Mouse (Mus musculus): ENCODE data around the gene Abcg2. TPM values are rescaled to one million over a fixed set of nuclear protein-coding genes. Genes with fewer than 3 reads are reported as not detected.

Abcg2 gene
- polyA plus RNA-seq, 1 experiment from 2014 or later, result 45.2 TPM

GRCm38 (mm10) chr6:58624126-58624525 is 39.8 kb downstream of the Abcg2 start:
- Histone ChIP-seq H3K4me3 (ENCODE audit: low read depth, low read length) (no peak overlapping the region), H3K9ac (ENCODE audit: low read length) (no peak overlapping the region), H3K9me3 (ENCODE audit: control insufficient read depth, low read length) (no peaks in the 10 kb centered on the region), H3K36me3 (ENCODE audit: control insufficient read depth, insufficient read depth, low read length) (no peaks in the 10 kb centered on the region), H3K27me3 (ENCODE audit: control insufficient read depth, insufficient read depth, low read length) (no peaks in the 10 kb centered on the region), H3K4me1 (ENCODE audit: control insufficient read depth, insufficient read depth, low read length) (no peaks in the 10 kb centered on the region), H3K4me2 (ENCODE audit: low read depth) (no peak overlapping the region), H3K27ac (ENCODE audit: low read depth, low read length) (no peak overlapping the region)
- ATAC-seq (ENCODE audit: insufficient read depth, low FRiP score, low TSS enrichment) (no peak), DNase-seq (ENCODE audit: low spot score) (no peak)
- WGBS, result 91% methylated on average over 5 of the region's 5 CpGs

- Histone ChIP-seq H3K9me3 (ENCODE audit: control insufficient read depth, low read length) (no peaks in the 10 kb centered on the region), H3K36me3 (ENCODE audit: control insufficient read depth, insufficient read depth, low read length) (no peaks in the 10 kb centered on the region), H3K4me1 (ENCODE audit: control insufficient read depth, insufficient read depth, low read length) (no peaks in the 10 kb centered on the region), H3K9ac (ENCODE audit: low read length) (no peak overlapping the region), H3K4me3 (ENCODE audit: low read depth, low read length) (no peak overlapping the region), H3K27me3 (ENCODE audit: control insufficient read depth, insufficient read depth, low read length) (no peaks in the 10 kb centered on the region), H3K4me2 (ENCODE audit: low read depth) (no peak overlapping the region), H3K27ac (ENCODE audit: low read depth, low read length) (no peak overlapping the region)
- 84% methylated on average over 2 of the region's 2 CpGs for WGBS
- ATAC-seq (ENCODE audit: insufficient read depth, low FRiP score, low TSS enrichment) (no peak), DNase-seq (ENCODE audit: low spot score) (no peak)
These were observed 44.9 kb downstream of the Abcg2 start for GRCm38 (mm10) chr6:58629238-58629637.

DNA sequence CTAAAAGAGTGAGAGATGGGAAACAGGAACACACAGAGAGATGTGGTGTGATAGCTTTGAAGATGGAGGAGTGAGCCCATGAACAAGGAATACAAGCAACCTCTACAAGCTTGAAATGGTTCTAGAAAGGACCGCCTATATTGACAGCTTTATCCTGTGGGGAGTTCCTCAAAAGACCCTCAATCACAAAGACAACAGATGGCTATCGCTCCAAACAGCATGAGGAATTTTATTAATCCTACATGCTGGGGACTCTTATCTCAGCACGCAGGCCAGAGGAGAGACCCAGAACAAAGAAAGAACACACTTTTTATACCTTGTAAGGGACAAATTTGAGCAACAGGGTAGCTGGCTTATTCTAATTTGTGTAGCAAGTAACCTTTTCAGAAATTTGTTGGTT is 48.1 kb downstream of the Abcg2 start:
- Histone ChIP-seq H3K27me3 (ENCODE audit: control insufficient read depth, insufficient read depth, low read length) (no peaks in the 10 kb centered on the region), H3K9ac (ENCODE audit: low read length) (no peak overlapping the region), H3K4me1 (ENCODE audit: control insufficient read depth, insufficient read depth, low read length) (no peaks in the 10 kb centered on the region), H3K4me3 (ENCODE audit: low read depth, low read length) (no peak overlapping the region), H3K36me3 (ENCODE audit: control insufficient read depth, insufficient read depth, low read length) (no peaks in the 10 kb centered on the region), H3K9me3 (ENCODE audit: control insufficient read depth, low read length) (no peaks in the 10 kb centered on the region), H3K4me2 (ENCODE audit: low read depth) (no peak overlapping the region), H3K27ac (ENCODE audit: low read depth, low read length) (no peak overlapping the region)
- ATAC-seq (ENCODE audit: insufficient read depth, low FRiP score, low TSS enrichment) (no peak), DNase-seq (ENCODE audit: low spot score) (no peak)
- WGBS, result 69% methylated on average over 3 of the region's 3 CpGs

- H3K9ac ChIP-seq (ENCODE audit: low read length), result no peak overlapping the region
- DNase-seq (ENCODE audit: low spot score) (no peak), ATAC-seq (ENCODE audit: insufficient read depth, low FRiP score, low TSS enrichment) (no peak)
- no peak overlapping the region for H3K4me2 ChIP-seq (ENCODE audit: low read depth)
- no peak overlapping the region for H3K4me3 ChIP-seq (ENCODE audit: low read depth, low read length)
- H3K4me1 ChIP-seq (ENCODE audit: control insufficient read depth, insufficient read depth, low read length), result no peaks in the 10 kb centered on the region
- H3K27me3 ChIP-seq (ENCODE audit: control insufficient read depth, insufficient read depth, low read length), result no peaks in the 10 kb centered on the region
- no peaks in the 10 kb centered on the region for H3K9me3 ChIP-seq (ENCODE audit: control insufficient read depth, low read length)
- WGBS, result 79% methylated on average over 4 of the region's 4 CpGs
- no peaks in the 10 kb centered on the region for H3K36me3 ChIP-seq (ENCODE audit: control insufficient read depth, insufficient read depth, low read length)
- no peak overlapping the region for H3K27ac ChIP-seq (ENCODE audit: low read depth, low read length)
These were observed 49.4 kb downstream of the Abcg2 start for GRCm38 (mm10) chr6:58633731-58634130.

DNA sequence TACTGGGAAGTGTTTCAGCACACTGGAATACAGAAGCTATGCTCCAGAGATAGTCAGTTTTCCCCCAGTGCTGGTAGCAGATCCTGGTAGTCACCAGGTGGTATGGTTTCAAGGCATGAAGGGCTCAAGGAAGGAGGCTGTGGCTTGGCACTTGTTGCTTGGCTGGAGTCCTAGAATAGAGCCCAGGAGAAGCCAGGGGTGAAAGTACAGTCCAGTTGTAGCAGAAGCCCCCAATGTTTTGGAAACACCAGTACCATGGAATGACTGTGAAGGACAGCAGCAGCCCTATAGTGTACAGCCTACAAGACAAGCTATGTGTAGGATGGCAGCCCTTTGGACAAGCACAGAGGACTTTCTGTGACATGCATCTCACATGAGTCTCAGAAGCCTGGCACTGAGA is 54.2 kb downstream of the Abcg2 start:
- Histone ChIP-seq H3K9ac (ENCODE audit: low read length) (no peak overlapping the region), H3K27me3 (ENCODE audit: control insufficient read depth, insufficient read depth, low read length) (no peaks in the 10 kb centered on the region), H3K36me3 (ENCODE audit: control insufficient read depth, insufficient read depth, low read length) (no peaks in the 10 kb centered on the region), H3K4me3 (ENCODE audit: low read depth, low read length) (no peak overlapping the region), H3K4me1 (ENCODE audit: control insufficient read depth, insufficient read depth, low read length) (no peaks in the 10 kb centered on the region), H3K4me2 (ENCODE audit: low read depth) (no peak overlapping the region), H3K27ac (ENCODE audit: low read depth, low read length) (no peak overlapping the region), H3K9me3 (ENCODE audit: control insufficient read depth, low read length) (no peaks in the 10 kb centered on the region)
- DNase-seq (ENCODE audit: low spot score), result no peak
- no peak for ATAC-seq (ENCODE audit: insufficient read depth, low FRiP score, low TSS enrichment)

- DNase-seq (ENCODE audit: low spot score) (no peak), ATAC-seq (ENCODE audit: insufficient read depth, low FRiP score, low TSS enrichment) (no peak)
- 85% methylated on average over 2 of the region's 2 CpGs for WGBS
- no peaks in the 10 kb centered on the region for H3K4me1 ChIP-seq (ENCODE audit: control insufficient read depth, insufficient read depth, low read length)
- H3K9ac ChIP-seq (ENCODE audit: low read length), result no peak overlapping the region
- no peak overlapping the region for H3K4me3 ChIP-seq (ENCODE audit: low read depth, low read length)
- H3K4me2 ChIP-seq (ENCODE audit: low read depth), result no peak overlapping the region
- H3K36me3 ChIP-seq (ENCODE audit: control insufficient read depth, insufficient read depth, low read length), result no peaks in the 10 kb centered on the region
- H3K27me3 ChIP-seq (ENCODE audit: control insufficient read depth, insufficient read depth, low read length), result no peaks in the 10 kb centered on the region
- no peak overlapping the region for H3K27ac ChIP-seq (ENCODE audit: low read depth, low read length)
- no peaks in the 10 kb centered on the region for H3K9me3 ChIP-seq (ENCODE audit: control insufficient read depth, low read length)
These were observed 55.1 kb downstream of the Abcg2 start for GRCm38 (mm10) chr6:58639391-58639790.

GRCm38 (mm10) chr6:58640333-58641018 is 56.2 kb downstream of the Abcg2 start:
- peak; percentile 90 for DNase-seq (ENCODE audit: low spot score)
- Histone ChIP-seq H3K9ac (ENCODE audit: low read length) (peak overlapping the region; percentile 77), H3K27ac (ENCODE audit: low read depth, low read length) (no peak overlapping the region), H3K36me3 (ENCODE audit: control insufficient read depth, insufficient read depth, low read length) (no peaks in the 10 kb centered on the region), H3K9me3 (ENCODE audit: control insufficient read depth, low read length) (no peaks in the 10 kb centered on the region), H3K4me1 (ENCODE audit: control insufficient read depth, insufficient read depth, low read length) (no peaks in the 10 kb centered on the region), H3K4me2 (ENCODE audit: low read depth) (peak overlapping the region; percentile 83), H3K4me3 (ENCODE audit: low read depth, low read length) (peak overlapping the region; percentile 56), H3K27me3 (ENCODE audit: control insufficient read depth, insufficient read depth, low read length) (no peaks in the 10 kb centered on the region)
- peak; percentile 99 for ATAC-seq (ENCODE audit: insufficient read depth, low FRiP score, low TSS enrichment)
- under 1% methylated on average over 50 of the region's 50 CpGs for WGBS

DNA sequence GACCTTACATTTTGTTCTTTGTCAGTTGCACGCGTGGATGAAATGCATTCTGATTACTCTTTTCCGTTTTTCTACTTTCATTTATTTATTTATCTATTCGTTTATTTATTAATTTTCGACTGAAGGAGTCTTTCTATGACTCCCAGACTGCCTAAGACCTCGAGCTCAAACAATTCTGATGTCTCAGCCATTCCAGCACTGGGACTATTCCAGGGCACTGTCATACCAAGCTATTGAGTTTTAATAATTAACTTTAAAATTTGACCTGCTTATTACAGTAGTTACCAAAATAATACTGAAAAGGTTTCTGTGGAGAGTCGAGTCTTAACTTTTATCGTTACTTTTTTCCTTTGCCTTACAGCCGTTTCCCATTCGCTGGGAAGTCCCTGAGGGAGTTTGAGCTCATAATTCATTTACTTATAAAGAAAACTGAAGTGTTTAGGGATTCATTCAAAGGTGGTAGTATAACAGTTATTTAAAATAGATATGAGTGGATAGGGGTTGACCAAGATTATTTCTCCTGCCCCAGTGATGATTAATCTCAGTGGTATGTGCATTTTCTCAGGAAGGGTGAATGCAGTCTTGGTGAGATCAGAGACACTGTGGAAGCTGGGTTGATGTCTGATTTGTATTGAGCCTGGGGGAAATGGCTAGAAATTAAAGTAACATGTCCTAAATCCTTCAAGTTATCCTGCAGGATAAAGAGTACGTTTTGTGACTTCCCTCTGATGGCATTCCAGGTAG is 56.9 kb downstream of the Abcg2 start:
- ATAC-seq (ENCODE audit: insufficient read depth, low FRiP score, low TSS enrichment) (no peak), DNase-seq (ENCODE audit: low spot score) (no peak)
- Histone ChIP-seq H3K9me3 (ENCODE audit: control insufficient read depth, low read length) (no peaks in the 10 kb centered on the region), H3K27me3 (ENCODE audit: control insufficient read depth, insufficient read depth, low read length) (no peaks in the 10 kb centered on the region), H3K27ac (ENCODE audit: low read depth, low read length) (no peak overlapping the region), H3K36me3 (ENCODE audit: control insufficient read depth, insufficient read depth, low read length) (no peaks in the 10 kb centered on the region), H3K9ac (ENCODE audit: low read length) (peak overlapping the region; percentile 77; the same call in 1 of the 2 replicates), H3K4me1 (ENCODE audit: control insufficient read depth, insufficient read depth, low read length) (no peaks in the 10 kb centered on the region), H3K4me2 (ENCODE audit: low read depth) (peak overlapping the region; percentile 83), H3K4me3 (ENCODE audit: low read depth, low read length) (peak overlapping the region; percentile 56; the same call in 1 of the 2 replicates)
- 55% methylated on average over 11 of the region's 11 CpGs for WGBS

GRCm38 (mm10) chr6:58642191-58642590 is 57.9 kb downstream of the Abcg2 start:
- DNase-seq (ENCODE audit: low spot score) (no peak), ATAC-seq (ENCODE audit: insufficient read depth, low FRiP score, low TSS enrichment) (no peak)
- no peaks in the 10 kb centered on the region for H3K4me1 ChIP-seq (ENCODE audit: control insufficient read depth, insufficient read depth, low read length)
- 85% methylated on average over 2 of the region's 2 CpGs for WGBS
- no peak overlapping the region for H3K27ac ChIP-seq (ENCODE audit: low read depth, low read length)
- H3K9ac ChIP-seq (ENCODE audit: low read length), result no peak overlapping the region
- no peaks in the 10 kb centered on the region for H3K36me3 ChIP-seq (ENCODE audit: control insufficient read depth, insufficient read depth, low read length)
- H3K9me3 ChIP-seq (ENCODE audit: control insufficient read depth, low read length), result no peaks in the 10 kb centered on the region
- no peaks in the 10 kb centered on the region for H3K27me3 ChIP-seq (ENCODE audit: control insufficient read depth, insufficient read depth, low read length)
- H3K4me2 ChIP-seq (ENCODE audit: low read depth), result no peak overlapping the region
- no peak overlapping the region for H3K4me3 ChIP-seq (ENCODE audit: low read depth, low read length)

Data from neural tube, embryonic 11.5 days (tissue).